Mouse (Mus musculus): ENCODE measurements at regions not wholly inside any gene's neighbourhood (a gene's known extent, or its start where the extent isn't known, plus 50 kb on each side); places are given as distances from the start of the nearest gene placed in this dataset.

DNA sequence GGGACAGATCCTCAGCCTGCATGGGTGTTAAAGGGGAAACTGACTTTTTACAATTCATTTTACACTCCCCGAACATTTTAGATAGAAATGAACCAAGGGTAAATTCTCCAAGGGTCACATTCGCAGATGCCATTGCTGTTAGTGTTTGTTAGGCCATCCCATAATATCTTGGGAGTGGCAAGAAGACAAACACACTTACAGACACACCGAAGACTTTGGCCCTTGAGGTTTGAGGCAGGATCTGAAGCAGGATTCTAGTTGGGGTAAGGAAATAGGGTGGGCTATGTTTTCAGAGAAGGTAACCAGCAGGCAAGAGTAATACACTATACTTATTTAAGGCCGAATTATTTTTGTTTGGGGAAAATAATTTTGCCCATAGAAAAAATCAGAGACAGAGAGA lies 263.1 kb upstream of the Sall1 start:
- TF ChIP-seq CTCF (IDR thresholded peaks at IDR 0.05; ENCODE audit: low read depth) (no peak), EP300 (IDR thresholded peaks at IDR 0.05; ENCODE audit: low read depth) (no peak)

Data from heart, postnatal 0 days (tissue).